Mouse (Mus musculus): ENCODE measurements around the gene Acer2. TPM values are rescaled to one million over a fixed set of nuclear protein-coding genes. Genes with fewer than 3 reads are reported as not detected.
"Not testable (repeated sequence)": the region's sequence is repeated elsewhere in the genome, so short reads cannot be mapped to it uniquely, and the experiment has no call there.

Gene Acer2
- total RNA-seq (2021) = 1 to 10 TPM; 1.9 to 2.1 TPM
- long read RNA-seq, experiment 1, partial matches to known transcripts = 0 of 2 reads
- long read RNA-seq, experiment 1, other reads (novel, unspliced or antisense) = 2 of 2 reads
- long read RNA-seq, experiment 2, full-length matches to known transcripts = 3 of 6 reads
- long read RNA-seq, experiment 2, partial matches to known transcripts = 2 of 6 reads
- long read RNA-seq, experiment 2, other reads (novel, unspliced or antisense) = 1 of 6 reads

- H3K4me3 ChIP-seq = peak within 1 kb of the TSS; percentile 88
- TF ChIP-seq CTCF (IDR thresholded peaks at IDR 0.05) = peak; percentile 51
- peak; percentile 97 for DNase-seq
- intact Hi-C loops (cut with DNase I) = no loop called here
- H3K27ac ChIP-seq = peak within 1 kb of the TSS; percentile 84
These were observed at the start of gene Acer2 for GRCm38 (mm10) chr4:86874146-86874847. Gene Acer2 (plus strand): TSS chr4:86874396.

DNA sequence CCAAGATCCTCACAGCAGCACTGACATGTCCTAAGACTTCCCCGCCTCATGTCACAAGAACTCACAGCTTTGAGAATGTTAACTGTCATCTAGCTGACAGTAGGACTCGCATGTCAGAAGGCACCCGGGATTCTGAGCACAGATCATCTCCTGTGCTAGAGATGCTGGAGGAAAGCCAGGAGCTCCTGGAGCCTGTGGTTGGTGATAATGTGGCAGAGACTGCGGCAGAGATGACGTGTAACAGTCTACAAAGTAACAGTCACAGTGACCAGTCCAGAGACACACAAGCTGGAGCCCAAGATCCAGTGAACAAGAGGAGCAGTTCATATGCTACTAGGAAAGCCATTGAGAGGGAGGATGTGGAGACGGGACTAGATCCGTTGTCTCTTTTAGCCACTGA, 49.1 kb upstream of the Acer2 start:
- intact Hi-C loops (cut with DNase I) = loop anchor here (10.0 kb wide), 1 partner anchor 100 kb away; no protein-coding TSS in a partner anchor
- no peak for TF ChIP-seq CTCF (IDR thresholded peaks at IDR 0.05)
- no peak for DNase-seq
- no peak overlapping the region for H3K4me3 ChIP-seq
- no peak overlapping the region for H3K27ac ChIP-seq

DNA sequence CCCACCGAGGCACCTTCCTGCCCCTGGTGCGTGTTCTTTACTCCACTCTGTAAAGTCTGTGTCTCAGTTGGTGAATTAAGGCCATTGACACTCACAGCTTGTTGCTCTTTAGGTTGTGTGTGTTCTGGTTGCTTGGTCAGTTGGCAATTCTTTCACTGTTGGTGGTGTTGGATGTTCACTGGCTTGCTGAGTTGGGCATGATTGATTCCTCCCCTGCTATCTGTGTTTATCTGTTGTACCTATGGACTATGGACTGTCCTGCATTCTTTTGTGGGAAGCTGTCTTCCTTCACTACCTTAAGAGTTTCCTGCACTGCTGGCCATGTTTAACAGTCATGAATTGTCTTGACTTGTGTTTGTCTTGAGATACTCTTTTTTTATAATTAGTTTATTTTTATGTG, 42.3 kb upstream of the Acer2 start:
- H3K27ac ChIP-seq = no peak overlapping the region
- no peak for DNase-seq
- intact Hi-C loops (cut with DNase I) = no loop called here

DNA sequence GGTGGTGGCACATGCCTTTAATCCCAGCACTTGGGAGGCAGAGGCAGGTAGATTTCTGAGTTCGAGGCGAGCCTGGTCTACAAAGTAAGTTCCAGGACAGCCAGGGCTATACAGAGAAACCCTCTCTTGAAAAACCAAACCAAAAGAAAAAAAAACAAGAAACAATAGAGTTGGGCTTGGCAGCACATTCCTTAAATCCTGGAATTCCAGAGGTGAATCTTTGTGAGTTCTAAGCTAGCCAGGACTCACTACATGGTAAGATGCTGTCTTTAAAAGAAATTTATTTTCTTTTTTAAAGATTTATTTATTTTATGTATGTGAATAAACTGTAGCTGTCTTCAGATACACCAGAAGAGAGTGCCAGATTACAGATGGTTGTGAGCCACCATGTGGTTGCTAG, 33.1 kb upstream of the Acer2 start:
- not testable (repeated sequence) for H3K4me3 ChIP-seq, H3K27ac ChIP-seq, DNase-seq
- intact Hi-C loops (cut with DNase I) = loop anchor here (5.0 kb wide), 1 partner anchor 59 kb away; no protein-coding TSS in a partner anchor

More for the DNA sequence above, 42.3 kb upstream of the Acer2 start:
- H3K4me3 ChIP-seq = no peak overlapping the region
- TF ChIP-seq CTCF (IDR thresholded peaks at IDR 0.05) = no peak

DNA sequence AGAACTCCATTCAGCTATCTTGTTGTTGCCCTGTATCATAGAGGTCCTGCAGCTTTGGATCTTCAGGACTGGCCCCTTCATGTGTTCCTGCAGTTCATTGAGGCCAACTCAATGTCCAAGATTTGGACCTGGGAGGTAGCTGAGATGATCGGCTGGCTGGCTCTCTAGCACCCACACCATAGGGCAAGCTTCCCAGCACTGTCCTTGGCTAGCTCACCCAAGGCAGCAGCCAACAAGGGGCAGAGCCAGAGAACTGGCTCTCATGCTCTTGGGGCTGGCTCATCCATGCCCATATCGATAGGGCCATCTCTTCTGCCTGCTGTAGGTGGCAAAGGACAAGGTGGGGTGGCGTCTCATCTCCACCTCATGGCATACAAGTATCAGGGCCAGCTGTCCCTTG, 28.8 kb upstream of the Acer2 start:
- no peak for TF ChIP-seq CTCF (IDR thresholded peaks at IDR 0.05)
- peak; percentile 74 for DNase-seq
- Histone ChIP-seq H3K4me3 (no peak overlapping the region), H3K27ac (no peak overlapping the region)
- intact Hi-C loops (cut with DNase I) = no loop called here

- Histone ChIP-seq H3K27ac (no peak overlapping the region), H3K4me3 (no peak overlapping the region)
- DNase-seq = no peak
- no peak for TF ChIP-seq CTCF (IDR thresholded peaks at IDR 0.05)
- intact Hi-C loops (cut with DNase I) = no loop called here
These were observed 26.9 kb upstream of the Acer2 start for GRCm38 (mm10) chr4:86847246-86847645.

- intact Hi-C loops (cut with DNase I) = loop anchor here (10.0 kb wide), 1 partner anchor 277 kb away; the partner anchor contains the start of gene Rraga
- no peak overlapping the region for H3K27ac ChIP-seq
- no peak overlapping the region for H3K4me3 ChIP-seq
- no peak for DNase-seq
- no peak for TF ChIP-seq CTCF (IDR thresholded peaks at IDR 0.05)
These were observed 22.9 kb upstream of the Acer2 start for GRCm38 (mm10) chr4:86851331-86851730.

DNA sequence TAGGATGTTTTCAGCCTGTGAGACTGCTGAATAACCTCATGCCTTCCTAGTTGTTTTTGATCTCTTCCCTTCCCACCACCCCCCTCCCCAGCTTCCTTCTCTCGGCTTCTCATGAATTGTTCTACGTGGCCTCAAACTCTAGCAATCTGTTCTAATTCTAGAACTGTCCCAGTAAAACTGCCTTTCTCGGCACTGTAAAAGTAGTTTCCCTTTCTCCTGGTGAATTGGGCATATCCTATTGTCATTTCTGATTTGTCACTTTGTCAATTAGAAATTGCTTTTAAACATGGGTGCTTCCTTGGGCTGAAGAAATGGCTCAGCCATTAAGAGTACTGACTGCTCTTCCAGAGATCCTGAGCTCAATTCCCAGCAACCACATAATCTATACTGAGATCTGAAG, 22.2 kb upstream of the Acer2 start:
- intact Hi-C loops (cut with DNase I) = loop anchor here (10.0 kb wide), 1 partner anchor 277 kb away; the partner anchor contains the start of gene Rraga
- Histone ChIP-seq H3K27ac (no peak overlapping the region), H3K4me3 (no peak overlapping the region)
- TF ChIP-seq CTCF (IDR thresholded peaks at IDR 0.05) = no peak
- no peak for DNase-seq

- no peak overlapping the region for H3K27ac ChIP-seq
- DNase-seq = no peak
- H3K4me3 ChIP-seq = no peak overlapping the region
- intact Hi-C loops (cut with DNase I) = loop anchor here (10.0 kb wide), 1 partner anchor 278 kb away; the partner anchor contains the start of gene Rraga
- no peak for TF ChIP-seq CTCF (IDR thresholded peaks at IDR 0.05)
These were observed 21.2 kb upstream of the Acer2 start for GRCm38 (mm10) chr4:86852813-86853590.

GRCm38 (mm10) chr4:86856304-86857112, 17.7 kb upstream of the Acer2 start:
- DNase-seq = no peak
- TF ChIP-seq CTCF (IDR thresholded peaks at IDR 0.05) = no peak
- peak overlapping the region; percentile 97 for H3K27ac ChIP-seq
- H3K4me3 ChIP-seq = peak overlapping the region; percentile 79
- intact Hi-C loops (cut with DNase I) = loop anchor here (5.0 to 10.0 kb wide), 2 partner anchors 109 to 282 kb away; partner anchors contain the start of genes Dennd4c and Rraga

- no peak; the same call in 1 of the 2 replicates for TF ChIP-seq CTCF (IDR thresholded peaks at IDR 0.05)
- Histone ChIP-seq H3K4me3 (peak within 1 kb of the TSS; percentile 79), H3K27ac (peak within 1 kb of the TSS; percentile 97)
- intact Hi-C loops (cut with DNase I) = loop anchor here (5.0 to 10.0 kb wide), 2 partner anchors 110 to 283 kb away; partner anchors contain the start of genes Dennd4c and Rraga
- DNase-seq = peak; percentile 98
These were observed 16.8 kb upstream of the Acer2 start, which contains the start of gene Rps6 for GRCm38 (mm10) chr4:86857113-86858069. Gene Rps6 (minus strand): TSS chr4:86857412.

Data from gastrocnemius, adult 2 months (tissue).